ENCODE assay signal across 8 mouse cellular contexts in genomic region chr17:88064347-88065030, GRCm38 (mm10). TPM values are rescaled to one million over a fixed set of nuclear protein-coding genes. Genes with fewer than 3 reads are reported as not detected.
DNase-seq lines count a peak whose midpoint lies in the region; ATAC-seq and TF ChIP-seq lines count a peak whose summit lies in the region.

No protein-coding gene starts in this region.

- TF ChIP-seq POLR2A in ES-Bruce4 (IDR thresholded peaks at IDR 0.05; ENCODE audit: insufficient read depth, low read length), result no peak

- under 1% methylated on average over 37 of the region's 67 CpGs for WGBS in forebrain, embryonic 13.5 days
- under 1% methylated on average over 48 of the region's 67 CpGs for WGBS in neural tube, embryonic 15.5 days

- DNase-seq in heart, postnatal 14 days, result peak; percentile 72
- DNase-seq in layer of hippocampus, adult 18-20 months (ENCODE audit: low spot score in 2 of 2), result peak; percentile 56 to 65
- DNase-seq in lung, adult 18-20 months, result peak; percentile 58 to 61
- DNase-seq in thymus, postnatal 0 days (ENCODE audit: low spot score), result peak; percentile 55

- TF ChIP-seq EP300 in ES-Bruce4 (IDR thresholded peaks at IDR 0.05; ENCODE audit: insufficient read depth, low read depth, low read length), result no peak

- TF ChIP-seq CTCF in ES-Bruce4 (IDR thresholded peaks at IDR 0.05; ENCODE audit: low read depth, low read length), result no peak

- peak overlapping the region; percentile 79 for H3K4me3 ChIP-seq in ES-Bruce4 (ENCODE audit: low read depth, low read length)
- H3K4me3 ChIP-seq in brown adipose tissue, adult 24 weeks (ENCODE audit: insufficient read depth, low read depth, low read length), result peak overlapping the region; percentile 94
- peak overlapping the region; percentile 99 for H3K4me3 ChIP-seq in forebrain, embryonic 13.5 days
- peak overlapping the region; percentile 98 for H3K4me3 ChIP-seq in neural tube, embryonic 15.5 days (replicated peaks)

- no peaks in the 10 kb centered on the region for H3K4me1 ChIP-seq in ES-Bruce4 (ENCODE audit: control insufficient read depth, insufficient read depth, low read length)
- H3K4me1 ChIP-seq in brown adipose tissue, adult 24 weeks (ENCODE audit: control insufficient read depth, insufficient read depth, insufficient read length, low read length), result no peaks in the 10 kb centered on the region; the same call in 1 of the 2 replicates
- peaks cover 22% of the 10 kb centered on the region for H3K4me1 ChIP-seq in forebrain, embryonic 13.5 days
- peaks cover 21% of the 10 kb centered on the region for H3K4me1 ChIP-seq in neural tube, embryonic 15.5 days

- intact Hi-C loops in heart, postnatal 14 days (cut with DNase I), result loop anchor here (10.0 kb wide), 1 partner anchor 380 kb away; the partner anchor contains the start of gene Foxn2

- ATAC-seq in forebrain, embryonic 13.5 days, result peak; percentile 10
- peak; percentile 19; the same call in 1 of the 2 replicates for ATAC-seq in neural tube, embryonic 15.5 days (ENCODE audit: low FRiP score)

- no peaks in the 10 kb centered on the region for H3K36me3 ChIP-seq in ES-Bruce4 (ENCODE audit: control insufficient read depth, insufficient read depth, low read length, poor library complexity, severe bottlenecking)
- no peaks in the 10 kb centered on the region for H3K36me3 ChIP-seq in forebrain, embryonic 13.5 days (ENCODE audit: poor library complexity, severe bottlenecking)
- no peaks in the 10 kb centered on the region for H3K36me3 ChIP-seq in neural tube, embryonic 15.5 days

- H3K27ac ChIP-seq in ES-Bruce4 (ENCODE audit: insufficient read depth, low read length), result no peak overlapping the region
- H3K27ac ChIP-seq in brown adipose tissue, adult 24 weeks (replicated peaks; ENCODE audit: low read depth, low read length), result peak overlapping the region; percentile 67
- H3K27ac ChIP-seq in forebrain, embryonic 13.5 days, result peak overlapping the region; percentile 100
- H3K27ac ChIP-seq in neural tube, embryonic 15.5 days (replicated peaks), result peak overlapping the region; percentile 100

- H3K4me2 ChIP-seq in forebrain, embryonic 13.5 days, result peak overlapping the region; percentile 73
- H3K4me2 ChIP-seq in neural tube, embryonic 15.5 days, result peak overlapping the region; percentile 61

- no peaks in the 10 kb centered on the region for H3K27me3 ChIP-seq in ES-Bruce4 (ENCODE audit: control insufficient read depth, insufficient read depth, low read length, poor library complexity, severe bottlenecking)
- H3K27me3 ChIP-seq in forebrain, embryonic 13.5 days, result no peaks in the 10 kb centered on the region
- H3K27me3 ChIP-seq in neural tube, embryonic 15.5 days (replicated peaks), result no peaks in the 10 kb centered on the region

- H3K9ac ChIP-seq in ES-Bruce4 (ENCODE audit: low read depth, poor library complexity, severe bottlenecking), result peak overlapping the region; percentile 100
- peak overlapping the region; percentile 100 for H3K9ac ChIP-seq in forebrain, embryonic 13.5 days
- peak overlapping the region; percentile 97 for H3K9ac ChIP-seq in neural tube, embryonic 15.5 days (replicated peaks)

- no peaks in the 10 kb centered on the region for H3K9me3 ChIP-seq in ES-Bruce4 (replicated peaks; ENCODE audit: control insufficient read depth, insufficient read depth, low read length, poor library complexity, severe bottlenecking)
- no peaks in the 10 kb centered on the region for H3K9me3 ChIP-seq in forebrain, embryonic 13.5 days (replicated peaks)
- H3K9me3 ChIP-seq in neural tube, embryonic 15.5 days (replicated peaks), result no peaks in the 10 kb centered on the region

RNA-seq across cellular contexts. Expression of gene Fbxo11, which starts 0.6 kb away (rescaled TPM):
- polyA plus RNA-seq in ES-Bruce4 (2011; ENCODE audit: insufficient read depth, insufficient read length, low read depth, missing spikeins), result 64.4 and 69.7 TPM in 2 replicates
- polyA plus RNA-seq in brown adipose tissue, adult 24 weeks (2012; ENCODE audit: insufficient read depth, insufficient read length, missing spikeins), result 38.8 and 48.5 TPM in 2 replicates
- 28.0 and 28.6 TPM in 2 replicates for polyA plus RNA-seq in forebrain, embryonic 13.5 days (2015; fragmentation: Nextera tagmentation; extraction: Ambion mirVana)
- 10 to 100 TPM; 40.7 to 41.4 TPM for total RNA-seq in heart, postnatal 14 days (2021)
- total RNA-seq in layer of hippocampus, adult 18-20 months (2021), result 100 to 1,000 TPM; 123 to 128 TPM
- polyA plus RNA-seq in neural tube, embryonic 15.5 days (2015; fragmentation: Nextera tagmentation; extraction: Ambion mirVana), result 22.8 and 28.4 TPM in 2 replicates
- polyA plus RNA-seq in thymus, postnatal 0 days (2015; fragmentation: Nextera tagmentation; extraction: Ambion mirVana), result 11.9 and 16.8 TPM in 2 replicates
